Mouse (Mus musculus) forebrain, embryonic 10.5 days (tissue): ENCODE measurements around the gene Naa16. TPM values are rescaled to one million over a fixed set of nuclear protein-coding genes. Genes with fewer than 3 reads are reported as not detected.

Experiments
- DNase-seq: peaks from one replicate; pipeline ENCODE4 v3.0.0-alpha.2; 2017; ENCODE audit warnings: low spot score; ENCODE audit errors: extremely low spot score
- H3K27ac ChIP-seq: fragments of 300-500 bp; sonication (generic); 2 replicates; pipeline ENCODE4 v1.5.1; 2016; ENCODE audit warnings: mild to moderate bottlenecking
- H3K27me3 ChIP-seq: fragments of 300-500 bp; sonication (generic); 2 replicates; pipeline ENCODE4 v1.6.1; 2016; ENCODE audit warnings: mild to moderate bottlenecking; ENCODE audit not compliant: poor library complexity, severe bottlenecking
- H3K36me3 ChIP-seq: fragments of 300-500 bp; sonication (generic); replicated peaks from 2 replicates; pipeline ENCODE4 v1.6.1; 2016; ENCODE audit warnings: mild to moderate bottlenecking, moderate library complexity
- H3K4me1 ChIP-seq: fragments of 300-500 bp; sonication (generic); 2 replicates; pipeline ENCODE4 v1.6.1; 2016
- H3K4me3 ChIP-seq: fragments of 300-500 bp; sonication (generic); 2 replicates; pipeline ENCODE4 v1.5.1; 2016; ENCODE audit warnings: mild to moderate bottlenecking, moderate library complexity
- H3K9me3 ChIP-seq: fragments of 300-500 bp; sonication (generic); 2 replicates; pipeline ENCODE4 v1.6.1; 2016; ENCODE audit warnings: mild to moderate bottlenecking, moderate library complexity
- WGBS: fragments of 180-500 bp; shearing (Covaris S2); methylation state at CpG from one replicate; pipeline ENCODE4 v1.1.7; 2016; 5-methylcytosine and 5-hydroxymethylcytosine counted together
- polyA plus RNA-seq: library from polyadenylated mRNA; unstranded; fragments of >200 nt; fragmentation: Nextera tagmentation; extraction: Ambion mirVana; gene quantifications from 2 replicates; pipeline ENCODE4 v1.2.1, GENCODE M21; 2016

The Naa16 gene
- polyA plus RNA-seq, 1 experiment from 2014 or later = 51.8 TPM

GRCm38 (mm10) chr14:79291629-79292028 lies 98.9 kb downstream of the Naa16 start:
- no peaks in the 10 kb centered on the region for H3K9me3 ChIP-seq
- no peak overlapping the region for H3K27ac ChIP-seq
- peaks cover 37% of the 10 kb centered on the region for H3K36me3 ChIP-seq
- H3K4me3 ChIP-seq = no peak overlapping the region
- H3K27me3 ChIP-seq = peaks cover 28% of the 10 kb centered on the region; the same call in 1 of the 2 replicates
- no peak for DNase-seq
- WGBS = 77% methylated on average over 4 of the region's 4 CpGs
- H3K4me1 ChIP-seq = peaks cover 71% of the 10 kb centered on the region

GRCm38 (mm10) chr14:79290683-79291425 lies 99.7 kb downstream of the Naa16 start:
- WGBS = 13% methylated on average over 15 of the region's 15 CpGs
- peak overlapping the region; percentile 72 for H3K27ac ChIP-seq
- peak overlapping the region; percentile 11 for H3K4me3 ChIP-seq
- peaks cover 33% of the 10 kb centered on the region for H3K36me3 ChIP-seq
- peaks cover 24% of the 10 kb centered on the region; the same call in 1 of the 2 replicates for H3K27me3 ChIP-seq
- H3K4me1 ChIP-seq = peaks cover 64% of the 10 kb centered on the region
- H3K9me3 ChIP-seq = no peaks in the 10 kb centered on the region
- peak; percentile 62 for DNase-seq

GRCm38 (mm10) chr14:79289909-79290308 lies 100.7 kb downstream of the Naa16 start:
- DNase-seq = no peak
- Histone ChIP-seq H3K36me3 (peaks cover 26% of the 10 kb centered on the region), H3K4me3 (no peak overlapping the region), H3K27me3 (peaks cover 24% of the 10 kb centered on the region; the same call in 1 of the 2 replicates), H3K27ac (peak overlapping the region; percentile 72), H3K4me1 (peaks cover 55% of the 10 kb centered on the region), H3K9me3 (no peaks in the 10 kb centered on the region)
- WGBS = 43% methylated on average over 9 of the region's 9 CpGs

GRCm38 (mm10) chr14:79288280-79288679 lies 102.3 kb downstream of the Naa16 start:
- Histone ChIP-seq H3K27ac (no peak overlapping the region), H3K9me3 (peaks cover 4% of the 10 kb centered on the region), H3K4me3 (no peak overlapping the region), H3K36me3 (peaks cover 26% of the 10 kb centered on the region), H3K4me1 (peaks cover 45% of the 10 kb centered on the region), H3K27me3 (peaks cover 19% of the 10 kb centered on the region; the same call in 1 of the 2 replicates)
- no peak for DNase-seq
- WGBS = 69% methylated on average over 3 of the region's 3 CpGs

- H3K4me1 ChIP-seq = peaks cover 35% of the 10 kb centered on the region
- no peak overlapping the region for H3K4me3 ChIP-seq
- peaks cover 7% of the 10 kb centered on the region for H3K9me3 ChIP-seq
- DNase-seq = no peak
- peak overlapping the region; percentile 51; the same call in 1 of the 2 replicates for H3K27ac ChIP-seq
- peaks cover 13% of the 10 kb centered on the region; the same call in 1 of the 2 replicates for H3K27me3 ChIP-seq
- 93% methylated on average over 7 of the region's 7 CpGs for WGBS
- H3K36me3 ChIP-seq = peaks cover 26% of the 10 kb centered on the region
These were observed 103.2 kb downstream of the Naa16 start for GRCm38 (mm10) chr14:79287251-79287863.

GRCm38 (mm10) chr14:79285549-79285948 lies 105.0 kb downstream of the Naa16 start:
- Histone ChIP-seq H3K4me1 (peaks cover 18% of the 10 kb centered on the region), H3K9me3 (peaks cover 7% of the 10 kb centered on the region), H3K4me3 (no peak overlapping the region), H3K27ac (no peak overlapping the region), H3K36me3 (peaks cover 26% of the 10 kb centered on the region), H3K27me3 (peaks cover 9% of the 10 kb centered on the region; the same call in 1 of the 2 replicates)
- DNase-seq = no peak
- 95% methylated on average over 5 of the region's 5 CpGs for WGBS

- Histone ChIP-seq H3K27ac (no peak overlapping the region), H3K4me3 (no peak overlapping the region), H3K27me3 (no peaks in the 10 kb centered on the region), H3K9me3 (peaks cover 7% of the 10 kb centered on the region), H3K4me1 (peaks cover 9% of the 10 kb centered on the region), H3K36me3 (peaks cover 18% of the 10 kb centered on the region)
- WGBS = 91% methylated on average over 4 of the region's 4 CpGs
- no peak for DNase-seq
These were observed 106.0 kb downstream of the Naa16 start for GRCm38 (mm10) chr14:79284616-79285015.

GRCm38 (mm10) chr14:79283952-79284351 lies 106.6 kb downstream of the Naa16 start:
- no peak for DNase-seq
- WGBS = 95% methylated on average over 7 of the region's 7 CpGs
- Histone ChIP-seq H3K36me3 (peaks cover 15% of the 10 kb centered on the region), H3K4me3 (no peak overlapping the region), H3K27ac (no peak overlapping the region), H3K9me3 (peaks cover 7% of the 10 kb centered on the region), H3K4me1 (peaks cover 2% of the 10 kb centered on the region), H3K27me3 (no peaks in the 10 kb centered on the region)

- H3K36me3 ChIP-seq = no peaks in the 10 kb centered on the region
- no peak overlapping the region for H3K27ac ChIP-seq
- DNase-seq = no peak
- peaks cover 7% of the 10 kb centered on the region for H3K9me3 ChIP-seq
- H3K27me3 ChIP-seq = no peaks in the 10 kb centered on the region
- WGBS = 85% methylated on average over 9 of the region's 9 CpGs
- H3K4me3 ChIP-seq = no peak overlapping the region
- peaks cover 13% of the 10 kb centered on the region for H3K4me1 ChIP-seq
These were observed 108.6 kb downstream of the Naa16 start for GRCm38 (mm10) chr14:79281894-79282553.

GRCm38 (mm10) chr14:79280456-79280855 lies 110.1 kb downstream of the Naa16 start:
- no peak for DNase-seq
- WGBS = 90% methylated on average over 9 of the region's 9 CpGs
- H3K27ac ChIP-seq = peak overlapping the region; percentile 44; the same call in 1 of the 2 replicates
- H3K36me3 ChIP-seq = no peaks in the 10 kb centered on the region
- H3K4me3 ChIP-seq = no peak overlapping the region
- H3K27me3 ChIP-seq = no peaks in the 10 kb centered on the region
- peaks cover 7% of the 10 kb centered on the region for H3K9me3 ChIP-seq
- H3K4me1 ChIP-seq = peaks cover 24% of the 10 kb centered on the region

- Histone ChIP-seq H3K9me3 (peaks cover 7% of the 10 kb centered on the region), H3K27ac (no peak overlapping the region), H3K4me1 (peaks cover 32% of the 10 kb centered on the region), H3K36me3 (no peaks in the 10 kb centered on the region), H3K27me3 (no peaks in the 10 kb centered on the region), H3K4me3 (no peak overlapping the region)
- DNase-seq = no peak
- WGBS = 75% methylated on average over 1 of the region's 1 CpGs
These were observed 111.1 kb downstream of the Naa16 start for GRCm38 (mm10) chr14:79279494-79279893.

- no peak for DNase-seq
- Histone ChIP-seq H3K4me3 (no peak overlapping the region), H3K4me1 (peaks cover 37% of the 10 kb centered on the region), H3K27ac (no peak overlapping the region), H3K27me3 (no peaks in the 10 kb centered on the region), H3K9me3 (peaks cover 7% of the 10 kb centered on the region), H3K36me3 (no peaks in the 10 kb centered on the region)
- 77% methylated on average over 4 of the region's 4 CpGs for WGBS
These were observed 111.7 kb downstream of the Naa16 start for GRCm38 (mm10) chr14:79278927-79279326.
